Mouse (Mus musculus) WW6 (cell line): ENCODE measurements around the gene Gm10282.

Experiments used
- DNase-seq: peaks from one replicate; pipeline ENCODE4 v3.0.0-alpha.2; 2013; ENCODE audit warnings: low read depth, low spot score

The Gm10282 gene

GRCm38 (mm10) chr8:72324036-72324706, 19.1 kb upstream of the Gm10282 start:
- DNase-seq: no peak

DNA sequence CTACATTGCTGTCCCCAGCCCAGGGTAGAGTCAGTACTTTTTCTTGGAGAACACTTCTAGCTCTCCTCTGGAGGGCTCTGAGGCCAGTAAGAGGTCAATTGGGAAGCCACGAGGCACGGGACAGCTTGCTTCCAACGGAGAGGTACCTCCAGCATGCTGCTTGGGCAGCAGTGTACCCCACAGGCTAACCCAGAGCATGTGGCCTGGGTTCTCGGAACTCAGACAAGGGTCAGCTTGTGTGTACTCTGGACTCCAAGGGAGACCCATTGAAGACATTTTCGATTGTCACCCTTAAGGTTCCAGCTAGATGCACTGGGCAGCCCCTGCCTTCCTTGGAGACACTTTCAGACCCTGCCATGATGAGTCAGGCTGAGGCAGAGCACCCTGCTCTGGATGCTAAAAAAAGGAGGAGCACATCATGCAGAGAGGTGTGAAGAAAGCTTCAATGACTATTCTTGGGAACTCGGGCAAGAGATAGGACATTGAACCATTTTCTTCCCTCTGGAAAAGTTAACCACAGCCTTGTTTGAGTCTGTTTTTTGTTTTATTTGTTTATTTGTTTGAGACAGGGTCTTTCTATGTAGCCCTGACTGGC, 18.2 kb upstream of the Gm10282 start:
- DNase-seq: no peak

DNA sequence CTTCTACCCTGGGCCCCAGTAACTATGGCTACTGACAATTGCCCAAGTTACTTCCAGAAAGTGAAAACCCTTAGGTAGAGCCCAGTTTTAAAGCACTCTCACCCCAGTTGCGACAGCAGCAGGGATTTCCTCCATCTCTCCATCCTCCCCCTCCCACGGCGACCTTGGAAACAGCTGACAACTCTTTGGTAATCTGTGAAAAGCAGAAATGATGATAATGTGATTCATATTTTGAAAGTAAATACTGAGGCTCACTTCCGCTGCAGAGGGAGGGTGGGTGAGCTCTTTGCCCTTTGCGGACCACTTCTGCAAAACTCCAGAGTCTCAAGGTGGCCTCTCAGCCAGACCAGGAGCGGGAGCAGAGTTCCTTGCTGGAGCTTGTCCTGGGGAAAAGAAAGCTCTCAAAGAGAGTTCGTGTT, 17.4 kb upstream of the Gm10282 start:
- no peak for DNase-seq

GRCm38 (mm10) chr8:72321635-72322441, 16.8 kb upstream of the Gm10282 start:
- DNase-seq: no peak

DNA sequence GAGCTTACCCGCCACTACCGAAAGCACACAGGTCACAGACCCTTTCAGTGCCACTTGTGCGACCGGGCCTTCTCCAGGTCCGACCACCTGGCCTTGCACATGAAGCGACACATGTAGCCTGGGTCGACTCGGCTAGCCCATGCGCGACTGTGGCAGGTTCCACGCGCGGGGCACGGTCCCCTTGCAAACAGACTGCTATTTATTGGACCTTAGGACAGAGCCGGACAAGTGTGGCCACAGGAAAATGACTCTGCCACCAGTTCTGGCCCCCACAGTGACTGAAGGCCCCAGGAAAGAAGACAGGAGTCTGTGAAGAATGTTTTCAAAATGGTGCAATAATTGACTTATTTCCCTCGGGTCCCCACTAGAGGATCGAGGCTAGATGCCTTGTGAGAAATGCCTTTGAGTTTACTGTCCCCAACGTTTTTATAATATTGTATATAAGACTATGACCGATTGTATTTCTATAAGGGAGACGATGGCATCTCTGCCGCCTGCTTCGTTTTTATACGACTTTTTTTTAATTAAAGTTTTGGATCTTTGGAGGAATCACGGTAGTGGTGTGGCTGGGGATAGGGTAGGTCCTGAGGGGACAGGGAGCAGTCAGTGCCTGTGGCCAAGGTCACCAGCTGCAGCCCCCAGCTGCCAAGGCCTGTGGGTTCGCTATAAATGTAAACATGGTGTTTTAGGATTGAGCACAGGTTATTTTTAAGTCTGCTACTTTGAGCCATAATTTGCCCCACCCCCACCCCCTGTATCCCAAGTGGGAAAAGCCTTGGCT, 15.9 kb upstream of the Gm10282 start:
- DNase-seq: no peak

DNA sequence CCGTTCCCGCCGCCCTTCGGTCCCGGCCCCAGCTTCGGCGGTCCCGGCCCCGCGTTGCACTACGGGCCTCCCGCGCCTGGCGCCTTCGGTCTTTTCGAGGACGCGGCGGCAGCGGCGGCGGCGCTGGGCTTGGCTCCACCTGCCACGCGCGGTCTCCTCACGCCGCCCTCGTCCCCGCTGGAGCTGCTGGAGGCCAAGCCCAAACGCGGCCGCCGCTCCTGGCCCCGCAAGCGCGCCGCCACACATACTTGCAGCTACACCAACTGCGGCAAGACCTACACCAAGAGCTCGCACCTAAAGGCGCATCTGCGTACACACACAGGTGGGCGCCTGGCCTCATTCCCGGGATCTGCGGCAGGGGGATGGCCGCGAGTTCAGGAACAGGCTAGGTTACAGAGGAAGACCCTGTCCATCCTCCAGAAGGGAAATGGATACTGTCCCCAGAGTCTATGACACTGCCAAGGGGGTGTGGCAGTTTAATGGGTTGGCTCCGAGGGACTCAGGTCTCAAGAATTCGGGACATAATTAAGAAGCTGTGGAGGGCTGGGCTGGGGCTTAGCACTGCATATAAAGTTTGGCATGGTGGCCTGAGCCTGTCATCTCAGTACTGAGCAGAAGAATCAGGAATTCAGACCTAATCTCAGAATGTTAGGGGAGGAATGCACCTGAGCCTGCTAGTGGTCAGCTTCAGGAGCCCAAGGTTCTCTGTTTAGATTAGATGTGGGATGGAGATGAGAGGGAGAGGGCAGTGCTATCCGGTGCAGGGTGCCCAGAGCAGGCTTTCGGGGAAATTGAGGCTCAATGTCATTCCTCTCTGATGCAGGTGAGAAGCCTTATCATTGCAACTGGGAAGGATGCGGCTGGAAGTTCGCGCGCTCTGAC, 15.1 kb upstream of the Gm10282 start:
- no peak for DNase-seq

DNA sequence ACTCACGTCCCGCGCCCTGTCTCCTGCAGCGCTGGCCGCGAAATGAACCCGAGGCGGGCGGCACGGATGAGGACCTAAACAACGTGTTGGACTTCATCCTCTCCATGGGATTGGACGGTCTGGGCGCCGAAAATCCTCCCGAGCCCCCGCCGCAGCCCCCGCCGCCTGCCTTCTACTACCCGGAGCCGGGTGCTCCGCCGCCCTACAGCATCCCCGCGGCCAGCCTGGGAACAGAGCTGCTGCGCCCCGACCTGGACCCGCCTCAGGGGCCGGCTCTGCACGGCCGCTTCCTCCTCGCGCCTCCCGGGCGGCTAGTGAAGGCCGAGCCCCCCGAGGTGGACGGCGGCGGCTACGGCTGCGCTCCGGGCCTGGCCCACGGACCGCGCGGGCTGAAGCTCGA, 14.3 kb upstream of the Gm10282 start:
- no peak for DNase-seq

DNA sequence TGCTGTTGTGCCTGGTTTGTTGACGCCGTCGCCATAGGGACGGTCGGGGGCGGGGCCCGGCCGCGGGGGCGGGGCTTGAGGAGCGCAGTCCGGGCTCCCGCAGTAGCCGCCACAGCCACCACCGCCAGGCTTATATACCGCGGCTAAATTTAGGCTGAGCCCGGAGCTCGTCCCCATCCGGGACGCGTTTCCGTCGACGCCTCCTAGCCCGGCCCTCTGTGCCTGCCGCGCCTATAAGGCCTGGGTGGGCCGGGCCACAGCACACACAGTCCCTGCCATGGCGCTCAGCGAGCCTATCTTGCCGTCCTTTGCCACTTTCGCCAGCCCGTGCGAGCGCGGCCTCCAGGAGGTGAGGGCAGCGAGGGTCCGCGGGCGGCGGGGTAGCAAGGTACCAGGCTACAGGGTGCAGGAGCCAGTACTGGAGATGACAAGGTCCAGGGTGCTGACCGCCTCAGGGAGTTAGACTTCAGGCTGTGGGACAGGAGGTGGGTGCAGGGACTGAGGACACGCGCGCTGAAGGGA, 13.8 kb upstream of the Gm10282 start, which contains the start of gene Klf2:
TSS of gene Klf2 (plus strand) at position 233 of the 522 bp plus-strand sequence.
- DNase-seq: peak; percentile 99

- no peak for DNase-seq
Measured at GRCm38 (mm10) chr8:72317741-72318301, 12.8 kb upstream of the Gm10282 start.

- DNase-seq: peak; percentile 87
Measured at GRCm38 (mm10) chr8:72316053-72316695, 11.1 kb upstream of the Gm10282 start.

DNA sequence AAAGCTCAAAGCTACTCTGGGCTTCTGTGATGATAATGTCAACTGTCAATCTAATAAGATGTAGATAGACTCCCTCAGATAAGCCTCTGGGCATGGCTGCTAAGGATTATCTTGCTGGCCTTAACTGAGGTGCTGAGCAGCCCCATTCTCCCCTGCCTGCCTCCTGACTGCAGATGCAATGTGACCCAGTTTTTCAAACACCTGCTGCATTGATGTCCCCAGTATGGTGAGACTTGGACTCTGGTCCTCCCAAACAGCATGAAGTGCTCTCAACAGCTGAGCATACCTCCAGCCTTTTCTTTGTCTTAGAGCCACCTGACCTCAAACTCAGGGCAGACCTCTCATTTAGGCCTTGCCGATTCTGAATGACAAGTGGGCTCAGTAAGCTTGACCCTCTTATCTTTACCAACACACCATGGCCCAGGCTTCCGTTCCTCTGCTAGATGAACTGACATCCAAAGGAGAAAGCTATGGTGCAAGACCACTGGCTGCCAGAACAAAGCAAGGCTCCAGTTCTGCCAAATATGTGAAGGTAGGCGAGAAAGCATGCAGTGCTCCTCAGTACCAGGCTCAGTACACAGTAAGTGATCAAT, 8.0 kb upstream of the Gm10282 start:
- DNase-seq: no peak

DNA sequence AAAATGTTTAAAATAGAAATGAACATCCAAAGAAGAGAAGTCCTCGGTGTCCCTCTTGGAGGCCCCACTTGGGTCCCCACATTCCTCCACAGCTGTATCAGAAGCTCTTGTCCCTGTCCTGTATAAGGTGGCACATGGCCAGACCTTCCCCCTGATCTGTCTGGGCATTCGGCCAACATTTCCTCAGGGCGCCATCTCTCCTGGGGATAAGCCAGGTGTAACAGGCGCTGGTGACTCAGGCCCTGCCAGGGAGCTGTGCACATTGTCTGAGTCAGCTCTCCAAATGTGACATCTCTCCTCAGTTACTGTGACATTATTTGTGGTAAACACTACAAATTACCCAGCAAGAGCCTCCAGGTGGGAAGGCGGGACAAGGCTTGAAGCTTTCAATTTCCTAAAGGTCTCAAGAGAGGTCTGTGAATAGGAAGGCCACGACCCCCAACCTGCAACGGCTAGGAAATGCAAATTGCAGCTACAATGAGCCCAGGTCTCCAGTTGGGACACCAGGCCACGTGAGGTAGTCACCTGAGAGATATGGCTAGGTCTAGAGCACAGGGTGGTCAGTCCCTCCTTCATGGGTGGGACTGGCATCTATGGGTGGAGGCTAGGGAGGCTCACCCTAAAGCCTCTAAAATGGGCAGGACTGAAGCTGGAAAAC, 5.9 kb upstream of the Gm10282 start:
- DNase-seq: no peak

DNA sequence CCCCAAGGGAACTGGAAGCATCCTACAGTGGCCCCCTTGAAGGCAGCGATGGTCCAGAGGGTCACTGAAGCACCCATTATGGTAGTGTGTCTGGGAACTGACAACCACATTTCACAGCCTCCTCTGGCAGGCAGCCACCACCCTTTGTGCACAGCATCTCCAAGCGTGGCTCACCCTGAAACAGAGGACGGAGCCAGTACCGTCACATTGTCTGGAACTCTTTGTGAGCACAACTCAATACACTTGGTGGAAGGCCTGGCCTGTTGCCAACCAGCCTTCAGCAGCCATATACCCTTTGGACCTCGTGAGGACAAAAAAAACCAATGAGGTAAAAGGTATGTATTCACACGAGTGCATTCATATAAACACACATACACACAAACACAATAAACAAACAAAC, 3.2 kb upstream of the Gm10282 start:
- no peak for DNase-seq

DNA sequence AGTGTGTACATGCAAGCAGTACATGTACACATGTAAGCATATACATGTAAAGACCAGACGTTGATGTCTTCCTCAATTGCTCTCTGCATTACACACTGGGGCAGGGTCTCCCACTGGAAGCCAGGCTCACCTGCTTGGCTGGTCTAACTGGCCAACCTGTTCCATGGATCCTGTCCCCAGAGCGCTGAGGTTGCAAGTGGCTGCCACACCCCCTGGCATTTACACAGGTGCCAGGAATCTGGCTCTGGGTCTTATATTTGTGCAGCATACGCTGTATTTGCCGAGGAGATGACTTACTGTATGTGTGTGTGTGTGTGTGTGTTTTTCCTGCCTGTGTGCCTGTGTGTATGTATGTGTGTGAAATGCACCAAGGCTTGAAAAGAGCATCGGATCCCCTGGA, 1.9 kb upstream of the Gm10282 start:
- DNase-seq: no peak

DNA sequence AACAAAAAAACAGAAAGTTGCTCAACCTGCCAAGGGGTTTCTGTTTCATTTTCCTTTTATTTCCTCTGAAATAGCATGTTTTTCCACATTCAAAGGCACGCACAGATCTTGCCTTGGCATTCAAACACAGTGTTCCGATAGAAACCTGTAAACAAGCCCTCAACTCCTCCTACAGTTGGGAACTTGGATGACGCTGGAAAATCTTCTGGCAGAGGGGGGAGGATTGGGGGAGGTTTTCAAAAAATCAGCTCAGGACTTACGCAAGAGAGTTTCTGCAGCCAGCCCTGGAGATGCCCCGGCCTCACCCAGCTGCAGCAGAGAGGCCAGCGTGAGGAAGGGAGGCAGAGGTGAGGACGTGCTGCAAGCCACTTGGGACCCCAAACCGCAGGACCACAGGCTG, 1.4 kb downstream of the Gm10282 start:
- DNase-seq: no peak

GRCm38 (mm10) chr8:72302986-72303612, 2.0 kb downstream of the Gm10282 start:
- no peak for DNase-seq

- DNase-seq: no peak
Measured at GRCm38 (mm10) chr8:72301497-72301896, 3.6 kb downstream of the Gm10282 start.

GRCm38 (mm10) chr8:72300654-72301400, 4.2 kb downstream of the Gm10282 start:
- no peak for DNase-seq
